Comparison of ENCODE assay signal across 12 mouse cellular contexts in genomic region chr1:160263630-160264346, GRCm38 (mm10). TPM values are rescaled to one million over a fixed set of nuclear protein-coding genes. Genes with fewer than 3 reads are reported as not detected.
DNase-seq lines count a peak whose midpoint lies in the region; ATAC-seq and TF ChIP-seq lines count a peak whose summit lies in the region.
"Had no signal": no experiment of that assay in that cellular context is flagged by ENCODE, and none has a peak within 500 bp of the region (broad histone marks: within the 10 kb centered on the region; RNA-seq: fewer than 3 reads in every experiment).

No protein-coding gene starts in this region.

- no peak for TF ChIP-seq CTCF in lung, embryonic 14.5 days (IDR thresholded peaks at IDR 0.05; ENCODE audit: low read depth)
- no peak for TF ChIP-seq CTCF in stomach, postnatal 0 days (IDR thresholded peaks at IDR 0.05; ENCODE audit: low read depth)

- peak overlapping the region; percentile 79 for H3K27ac ChIP-seq in lung, embryonic 14.5 days (ENCODE audit: low read depth)
- H3K27ac ChIP-seq in stomach, postnatal 0 days (replicated peaks) = peak overlapping the region; percentile 36
- H3K27ac ChIP-seq: hindbrain, embryonic 13.5 days; stomach, embryonic 15.5 days had no signal

- H3K4me1 ChIP-seq in lung, embryonic 14.5 days (ENCODE audit: insufficient read depth) = peaks cover 4% of the 10 kb centered on the region
- no peaks in the 10 kb centered on the region for H3K4me1 ChIP-seq in stomach, postnatal 0 days (replicated peaks; ENCODE audit: control insufficient read depth, insufficient read depth)

- no peaks in the 10 kb centered on the region for H3K9me3 ChIP-seq in lung, embryonic 14.5 days (ENCODE audit: low read depth, low read length)
- no peaks in the 10 kb centered on the region for H3K9me3 ChIP-seq in stomach, postnatal 0 days (ENCODE audit: control insufficient read depth, low read length)
- H3K9me3 ChIP-seq: hindbrain, embryonic 13.5 days; stomach, embryonic 15.5 days had no signal

- no peak overlapping the region for H3K4me3 ChIP-seq in lung, embryonic 14.5 days (ENCODE audit: low read depth, low read length)
- H3K4me3 ChIP-seq in stomach, postnatal 0 days (ENCODE audit: low read depth, low read length) = no peak overlapping the region
- H3K4me3 ChIP-seq: hindbrain, embryonic 13.5 days; stomach, embryonic 15.5 days had no signal

- no peaks in the 10 kb centered on the region for H3K36me3 ChIP-seq in lung, embryonic 14.5 days (ENCODE audit: insufficient read depth)
- H3K36me3 ChIP-seq in stomach, postnatal 0 days (ENCODE audit: control insufficient read depth, insufficient read depth, low read length) = no peaks in the 10 kb centered on the region
- H3K36me3 ChIP-seq: hindbrain, embryonic 13.5 days; stomach, embryonic 15.5 days had no signal

- peak; percentile 55 for DNase-seq in urinary bladder, postnatal 14 days (ENCODE audit: low spot score)
- DNase-seq in urinary bladder, postnatal 25 days (ENCODE audit: low spot score) = no peak
- peak; percentile 45 to 62 for DNase-seq in gastrocnemius, postnatal 36 days
- peak; percentile 61 for DNase-seq in lung, embryonic 14.5 days
- no peak for DNase-seq in stomach, postnatal 0 days (ENCODE audit: low spot score)
- no peak for DNase-seq in layer of hippocampus, adult 8-10 months (ENCODE audit: low spot score in 2 of 2)
- no peak for DNase-seq in left cerebral cortex, adult 8-10 months (ENCODE audit: low spot score in 2 of 2)
- DNase-seq in left cerebral cortex, adult 11 months (ENCODE audit: low spot score) = no peak
- DNase-seq: adrenal gland, adult 8-10 months; cerebellum, postnatal 36 days had no signal

- WGBS in lung, embryonic 14.5 days = 66% methylated on average over 16 of the region's 16 CpGs
- 67% methylated on average over 16 of the region's 16 CpGs for WGBS in stomach, postnatal 0 days

- no peak overlapping the region for H3K9ac ChIP-seq in lung, embryonic 14.5 days
- no peak overlapping the region for H3K9ac ChIP-seq in stomach, postnatal 0 days (ENCODE audit: low read length)
- H3K9ac ChIP-seq: hindbrain, embryonic 13.5 days; stomach, embryonic 15.5 days had no signal

- TF ChIP-seq EP300 in stomach, postnatal 0 days (optimal IDR thresholded peaks at IDR 0.05) = no peak

- peak; percentile 73 for ATAC-seq in lung, embryonic 14.5 days (ENCODE audit: insufficient read depth)
- ATAC-seq in stomach, postnatal 0 days (ENCODE audit: low FRiP score, low TSS enrichment) = peak; percentile 47

- H3K27me3 ChIP-seq in lung, embryonic 14.5 days (ENCODE audit: insufficient read depth, low read length) = no peaks in the 10 kb centered on the region
- no peaks in the 10 kb centered on the region for H3K27me3 ChIP-seq in stomach, postnatal 0 days (ENCODE audit: control insufficient read depth, insufficient read depth, low read length)
- H3K27me3 ChIP-seq: hindbrain, embryonic 13.5 days; stomach, embryonic 15.5 days had no signal

- intact Hi-C loops in gastrocnemius, postnatal 36 days (cut with DNase I) = no loop called here

- H3K4me2 ChIP-seq in lung, embryonic 14.5 days = no peak overlapping the region
- no peak overlapping the region for H3K4me2 ChIP-seq in stomach, postnatal 0 days (replicated peaks; ENCODE audit: low read depth)
- H3K4me2 ChIP-seq: hindbrain, embryonic 13.5 days; stomach, embryonic 15.5 days had no signal

RNA-seq across cellular contexts. Expression of gene Cacybp, which starts 51.1 kb away (rescaled TPM):
- total RNA-seq in gastrocnemius, postnatal 36 days (2021) = 10 to 100 TPM; 43.8 to 49.1 TPM
- polyA plus RNA-seq in lung, embryonic 14.5 days (2014; fragmentation: Nextera tagmentation; extraction: Ambion mirVana) = 253 and 257 TPM in 2 replicates
- 106 and 119 TPM in 2 replicates for polyA plus RNA-seq in stomach, postnatal 0 days (2015; fragmentation: Nextera tagmentation; extraction: Ambion mirVana)
- 100 to 1,000 TPM in 1 of 4 experiments, 10 to 100 TPM in 3; 80.3 to 101 (median 91.8) TPM for total RNA-seq in layer of hippocampus, adult 8-10 months (2022)
- 10 to 100 TPM; 80.7 to 91.3 (median 83.0) TPM for total RNA-seq in left cerebral cortex, adult 8-10 months (2022)

Comparison
In these comparisons a context has a peak if more than half of its experiments do, and no peak if none do; other contexts are left out.
1. DNase-seq: peak in urinary bladder, postnatal 14 days (single experiment), gastrocnemius, postnatal 36 days (2 of 2) and lung, embryonic 14.5 days (single experiment); none in urinary bladder, postnatal 25 days (single experiment), stomach, postnatal 0 days (single experiment), layer of hippocampus, adult 8-10 months (0 of 2), left cerebral cortex, adult 8-10 months (0 of 2) and left cerebral cortex, adult 11 months (single experiment).